Mouse (Mus musculus): ENCODE data around the gene Olfr1166.
"Not testable (repeated sequence)": the region's sequence is repeated elsewhere in the genome, so short reads cannot be mapped to it uniquely, and the experiment has no call there.

The Olfr1166 gene

DNA sequence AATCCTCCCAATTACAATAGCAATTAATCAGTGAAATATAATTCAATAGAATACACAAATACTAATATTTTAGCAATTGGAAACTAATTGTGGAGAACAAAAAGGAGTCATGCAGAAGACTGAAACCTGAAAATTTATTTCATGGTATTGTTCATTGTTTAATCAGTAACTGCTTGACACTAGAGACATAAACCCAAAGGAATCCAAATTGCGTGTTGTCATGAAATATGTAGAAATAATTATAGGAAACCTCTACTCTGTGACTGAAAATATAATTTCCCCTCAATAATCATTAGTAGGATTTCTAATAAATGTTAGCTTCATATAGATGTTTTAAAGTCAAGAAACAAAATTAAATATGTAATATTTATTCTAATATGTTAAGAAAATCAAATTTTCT is at the start of gene Olfr1166:
Gene Olfr1166 (minus strand): TSS at position 101 of the 400 bp plus-strand sequence.
- DNase-seq (ENCODE audit: low spot score) = no peak

- not testable (repeated sequence) for DNase-seq (ENCODE audit: low spot score)
These were observed 27.0 kb upstream of the Olfr1166 start, which contains the start of gene Olfr1167 for GRCm38 (mm10) chr2:88155093-88155492. Gene Olfr1167, minus strand, starts transcription at chr2:88155193.

GRCm38 (mm10) chr2:88093866-88094265 is 34.2 kb downstream of the Olfr1166 start, which contains the start of gene Olfr1164:
Gene Olfr1164, minus strand, starts transcription at chr2:88093966.
- DNase-seq (ENCODE audit: low spot score) = no peak

Data from left cerebral cortex, adult 11 months (tissue).